In the genomic region with DNA sequence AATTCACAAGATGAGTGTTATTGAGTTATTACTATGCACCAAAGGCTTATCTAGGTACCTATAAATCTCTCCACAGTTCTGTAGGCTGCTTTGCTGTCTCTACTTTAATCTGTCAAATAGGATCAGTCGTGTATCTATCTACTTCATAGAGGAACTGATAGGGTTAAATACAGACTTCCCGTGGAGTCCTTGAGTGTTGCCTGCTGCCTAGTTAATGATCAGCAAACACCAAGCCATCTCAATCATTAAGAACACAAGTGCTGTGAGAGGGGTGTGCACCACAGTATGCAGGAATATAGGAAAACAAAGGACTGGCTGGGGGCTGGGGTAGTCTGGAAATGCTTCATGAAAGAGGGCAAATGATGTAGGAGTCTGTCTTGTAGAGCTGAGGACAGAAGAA, we compare ENCODE assay signal across 19 mouse cellular contexts. TPM values are rescaled to one million over a fixed set of nuclear protein-coding genes. Genes with fewer than 3 reads are reported as not detected.
A peak's percentile ranks its signal among the peaks of the same experiment; 100 is the strongest.
DNase-seq lines count a peak whose midpoint lies in the region; ATAC-seq and TF ChIP-seq lines count a peak whose summit lies in the region.
"Had no signal": no experiment of that assay in that cellular context is flagged by ENCODE, and none has a peak within 500 bp of the region (broad histone marks: within the 10 kb centered on the region; RNA-seq: fewer than 3 reads in every experiment).

No protein-coding gene starts in this region.

- no peak overlapping the region for H3K4me3 ChIP-seq in heart, embryonic 15.5 days
- H3K4me3 ChIP-seq in kidney, embryonic 15.5 days (replicated peaks), result no peak overlapping the region
- H3K4me3 ChIP-seq in stomach, embryonic 15.5 days (replicated peaks), result no peak overlapping the region
- no peak overlapping the region for H3K4me3 ChIP-seq in stomach, postnatal 0 days (ENCODE audit: low read depth, low read length)
- H3K4me3 ChIP-seq: embryonic facial prominence, embryonic 15.5 days; forebrain, embryonic 10.5 days; heart, adult 2 months; midbrain, embryonic 10.5 days had no signal

- ATAC-seq in heart, embryonic 15.5 days (replicated peaks; ENCODE audit: insufficient number of reproducible peaks, insufficient read depth, low FRiP score, low read depth), result no peak
- ATAC-seq in kidney, embryonic 15.5 days (replicated peaks; ENCODE audit: low FRiP score), result peak; percentile 76
- no peak for ATAC-seq in stomach, embryonic 15.5 days (ENCODE audit: insufficient read depth, low FRiP score, low read depth)
- no peak for ATAC-seq in stomach, postnatal 0 days (ENCODE audit: low FRiP score, low TSS enrichment)
- ATAC-seq in monocyte, adult 5-6 weeks (replicated peaks; ENCODE audit: insufficient number of reproducible peaks, low FRiP score, low TSS enrichment, poor library complexity, severe bottlenecking), result no peak
- ATAC-seq: hindbrain, embryonic 16.5 days had no signal

- H3K4me1 ChIP-seq in heart, embryonic 15.5 days (replicated peaks), result peaks cover 94% of the 10 kb centered on the region
- H3K4me1 ChIP-seq in kidney, embryonic 15.5 days, result peaks cover 71% of the 10 kb centered on the region
- H3K4me1 ChIP-seq in stomach, embryonic 15.5 days, result peaks cover 47% of the 10 kb centered on the region
- 0 out of 2 replicates have a peak, but pooled peaks cover 3% of the 10 kb centered on the region for H3K4me1 ChIP-seq in stomach, postnatal 0 days (replicated peaks; ENCODE audit: control insufficient read depth, insufficient read depth)

- no peaks in the 10 kb centered on the region for H3K9me3 ChIP-seq in heart, embryonic 15.5 days (replicated peaks)
- no peaks in the 10 kb centered on the region for H3K9me3 ChIP-seq in kidney, embryonic 15.5 days (replicated peaks)
- no peaks in the 10 kb centered on the region for H3K9me3 ChIP-seq in stomach, embryonic 15.5 days
- H3K9me3 ChIP-seq in stomach, postnatal 0 days (ENCODE audit: control insufficient read depth, low read length), result no peaks in the 10 kb centered on the region
- H3K9me3 ChIP-seq: embryonic facial prominence, embryonic 15.5 days; forebrain, embryonic 10.5 days; midbrain, embryonic 10.5 days had no signal

- no peak for TF ChIP-seq EP300 in stomach, postnatal 0 days (optimal IDR thresholded peaks at IDR 0.05)

- H3K9ac ChIP-seq in heart, embryonic 15.5 days, result 0 out of 2 replicates have a peak overlapping the region, but pooled peaks have one; percentile 14
- H3K9ac ChIP-seq in kidney, embryonic 15.5 days, result no peak overlapping the region
- no peak overlapping the region for H3K9ac ChIP-seq in stomach, embryonic 15.5 days
- no peak overlapping the region for H3K9ac ChIP-seq in stomach, postnatal 0 days (ENCODE audit: low read length)
- H3K9ac ChIP-seq: embryonic facial prominence, embryonic 15.5 days had no signal

- H3K27ac ChIP-seq in heart, embryonic 15.5 days, result peak overlapping the region; percentile 92
- H3K27ac ChIP-seq in kidney, embryonic 15.5 days, result peak overlapping the region; percentile 45
- peak overlapping the region; percentile 67; the same call in 1 of the 2 replicates for H3K27ac ChIP-seq in stomach, embryonic 15.5 days
- no peak overlapping the region for H3K27ac ChIP-seq in stomach, postnatal 0 days (replicated peaks)
- H3K27ac ChIP-seq: embryonic facial prominence, embryonic 15.5 days; forebrain, embryonic 10.5 days; macrophage; midbrain, embryonic 10.5 days had no signal

- DNase-seq in heart, postnatal 10 days, result no peak
- DNase-seq in kidney, adult 11 months, result no peak
- DNase-seq in stomach, postnatal 0 days (ENCODE audit: low spot score), result no peak
- DNase-seq: cerebellum, adult 2 months; cerebellum, postnatal 36 days; gastrocnemius, postnatal 10 days; heart, adult 2 months; kidney, postnatal 14 days; lung, adult 18-20 months had no signal

- no peak overlapping the region for H3K4me2 ChIP-seq in heart, embryonic 15.5 days
- 0 out of 2 replicates have a peak overlapping the region, but pooled peaks have one; percentile 2 for H3K4me2 ChIP-seq in kidney, embryonic 15.5 days
- H3K4me2 ChIP-seq in stomach, embryonic 15.5 days, result no peak overlapping the region
- H3K4me2 ChIP-seq in stomach, postnatal 0 days (replicated peaks; ENCODE audit: low read depth), result no peak overlapping the region
- H3K4me2 ChIP-seq: embryonic facial prominence, embryonic 15.5 days; liver, embryonic 11.5 days had no signal

- intact Hi-C loops in heart, postnatal 10 days (cut with DNase I), result loop anchor here (10.0 kb wide), 1 partner anchor 51 kb away; a partner anchor contains a TSS

- no peaks in the 10 kb centered on the region for H3K27me3 ChIP-seq in heart, embryonic 15.5 days
- no peaks in the 10 kb centered on the region for H3K27me3 ChIP-seq in kidney, embryonic 15.5 days
- no peaks in the 10 kb centered on the region for H3K27me3 ChIP-seq in stomach, embryonic 15.5 days (replicated peaks)
- H3K27me3 ChIP-seq in stomach, postnatal 0 days (ENCODE audit: control insufficient read depth, insufficient read depth, low read length), result no peaks in the 10 kb centered on the region
- H3K27me3 ChIP-seq: embryonic facial prominence, embryonic 15.5 days had no signal

- no peak for TF ChIP-seq CTCF in stomach, postnatal 0 days (IDR thresholded peaks at IDR 0.05; ENCODE audit: low read depth)

- peaks cover 21% of the 10 kb centered on the region for H3K36me3 ChIP-seq in heart, embryonic 15.5 days
- no peaks in the 10 kb centered on the region for H3K36me3 ChIP-seq in kidney, embryonic 15.5 days
- no peaks in the 10 kb centered on the region for H3K36me3 ChIP-seq in stomach, embryonic 15.5 days
- H3K36me3 ChIP-seq in stomach, postnatal 0 days (ENCODE audit: control insufficient read depth, insufficient read depth, low read length), result peaks cover 3% of the 10 kb centered on the region; the same call in 1 of the 2 replicates
- H3K36me3 ChIP-seq: embryonic facial prominence, embryonic 15.5 days; forebrain, embryonic 10.5 days; midbrain, embryonic 10.5 days had no signal

- whole genome bisulfite sequencing in heart, embryonic 15.5 days, result 16% methylated on average over 2 of the region's 2 CpGs
- WGBS in kidney, embryonic 15.5 days, result 38% methylated on average over 2 of the region's 2 CpGs
- 23% methylated on average over 2 of the region's 2 CpGs for WGBS in stomach, embryonic 15.5 days
- 27% methylated on average over 2 of the region's 2 CpGs for WGBS in stomach, postnatal 0 days

RNA-seq across cellular contexts. Expression of a gene that starts 50.2 kb away (rescaled TPM):
- 132 and 134 TPM in 2 replicates for polyA plus RNA-seq in heart, embryonic 15.5 days (2015; fragmentation: Nextera tagmentation; extraction: Ambion mirVana)
- 100 to 1,000 TPM; 177 to 185 TPM for total RNA-seq in heart, postnatal 10 days (2021)
- 7.3 and 7.5 TPM in 2 replicates for polyA plus RNA-seq in kidney, embryonic 15.5 days (2015; fragmentation: Nextera tagmentation; extraction: Ambion mirVana)
- polyA plus RNA-seq in stomach, embryonic 15.5 days (2015; fragmentation: Nextera tagmentation; extraction: Ambion mirVana), result 12.5 and 12.7 TPM in 2 replicates
- 8.4 and 8.8 TPM in 2 replicates for polyA plus RNA-seq in stomach, postnatal 0 days (2015; fragmentation: Nextera tagmentation; extraction: Ambion mirVana)
- 0.75 to 3.9 TPM (median 1.6 TPM) in 3 replicates for total RNA-seq in monocyte, adult 5-6 weeks (2017)
